Mouse (Mus musculus): ENCODE measurements around the gene Ube2l3. TPM values are rescaled to one million over a fixed set of nuclear protein-coding genes. Genes with fewer than 3 reads are reported as not detected.
"Not testable (repeated sequence)": the region's sequence is repeated elsewhere in the genome, so short reads cannot be mapped to it uniquely, and the experiment has no call there.

Gene Ube2l3
- polyA plus RNA-seq, 1 experiment from 2014 or later = 186 TPM

GRCm38 (mm10) chr16:17232794-17233701 lies 30.6 kb upstream of the Ube2l3 start, which contains the start of gene Hic2:
Gene Hic2 (plus strand): TSS chr16:17233572.
- 4% methylated on average over 59 of the region's 59 CpGs for WGBS (ENCODE audit: insufficient replicate concordance)
- ATAC-seq (ENCODE audit: insufficient read depth) = peak; percentile 86
- H3K9me3 ChIP-seq (replicated peaks) = no peaks in the 10 kb centered on the region
- peaks cover 14% of the 10 kb centered on the region for H3K27me3 ChIP-seq
- H3K4me1 ChIP-seq (replicated peaks) = peaks cover 53% of the 10 kb centered on the region
- H3K4me3 ChIP-seq (replicated peaks) = peak within 1 kb of the TSS; percentile 86
- no peaks in the 10 kb centered on the region for H3K36me3 ChIP-seq (replicated peaks)
- H3K27ac ChIP-seq (replicated peaks) = peak within 1 kb of the TSS; percentile 80
- peak within 1 kb of the TSS; percentile 80 for H3K9ac ChIP-seq
- H3K4me2 ChIP-seq = peak within 1 kb of the TSS; percentile 97

GRCm38 (mm10) chr16:17231523-17231922 lies 29.1 kb upstream of the Ube2l3 start:
- 75% methylated on average over 2 of the region's 2 CpGs for WGBS (ENCODE audit: insufficient replicate concordance)

GRCm38 (mm10) chr16:17226496-17226895 lies 24.0 kb upstream of the Ube2l3 start:
- no peaks in the 10 kb centered on the region for H3K36me3 ChIP-seq (replicated peaks)
- H3K27me3 ChIP-seq = peaks cover 4% of the 10 kb centered on the region
- H3K4me2 ChIP-seq = no peak overlapping the region
- no peaks in the 10 kb centered on the region for H3K9me3 ChIP-seq (replicated peaks)
- H3K9ac ChIP-seq = no peak overlapping the region
- H3K4me1 ChIP-seq (replicated peaks) = peaks cover 4% of the 10 kb centered on the region; the same call in 1 of the 2 replicates
- H3K4me3 ChIP-seq (replicated peaks) = no peak overlapping the region
- H3K27ac ChIP-seq (replicated peaks) = no peak overlapping the region
- no peak for ATAC-seq (ENCODE audit: insufficient read depth)

More at GRCm38 (mm10) chr16:17231523-17231922, 29.1 kb upstream of the Ube2l3 start:
- not testable (repeated sequence) for H3K9me3 ChIP-seq (replicated peaks); H3K36me3 ChIP-seq (replicated peaks); H3K4me2 ChIP-seq; H3K27ac ChIP-seq (replicated peaks); H3K4me3 ChIP-seq (replicated peaks); ATAC-seq (ENCODE audit: insufficient read depth); H3K9ac ChIP-seq
- peaks cover 39% of the 10 kb centered on the region for H3K4me1 ChIP-seq (replicated peaks)
- H3K27me3 ChIP-seq = peaks cover 17% of the 10 kb centered on the region

GRCm38 (mm10) chr16:17225584-17225983 lies 23.1 kb upstream of the Ube2l3 start:
- Histone ChIP-seq H3K4me3 (replicated peaks) (no peak overlapping the region), H3K36me3 (replicated peaks) (no peaks in the 10 kb centered on the region), H3K27me3 (peaks cover 4% of the 10 kb centered on the region), H3K9me3 (replicated peaks) (no peaks in the 10 kb centered on the region), H3K27ac (replicated peaks) (no peak overlapping the region), H3K4me2 (no peak overlapping the region), H3K9ac (no peak overlapping the region), H3K4me1 (replicated peaks) (peaks cover 8% of the 10 kb centered on the region)
- WGBS (ENCODE audit: insufficient replicate concordance) = 65% methylated on average over 5 of the region's 5 CpGs
- no peak for ATAC-seq (ENCODE audit: insufficient read depth)

GRCm38 (mm10) chr16:17222197-17222596 lies 19.7 kb upstream of the Ube2l3 start:
- Histone ChIP-seq H3K27ac (replicated peaks) (no peak overlapping the region), H3K27me3 (no peaks in the 10 kb centered on the region), H3K36me3 (replicated peaks) (no peaks in the 10 kb centered on the region), H3K4me1 (replicated peaks) (peaks cover 21% of the 10 kb centered on the region), H3K4me3 (replicated peaks) (no peak overlapping the region), H3K4me2 (no peak overlapping the region), H3K9ac (no peak overlapping the region), H3K9me3 (replicated peaks) (no peaks in the 10 kb centered on the region)
- 33% methylated on average over 25 of the region's 25 CpGs for WGBS (ENCODE audit: insufficient replicate concordance)
- peak; percentile 100 for ATAC-seq (ENCODE audit: insufficient read depth)

- 15% methylated on average over 7 of the region's 7 CpGs for WGBS (ENCODE audit: insufficient replicate concordance)
- no peak overlapping the region for H3K9ac ChIP-seq
- H3K4me2 ChIP-seq = no peak overlapping the region
- H3K27me3 ChIP-seq = no peaks in the 10 kb centered on the region
- no peak overlapping the region for H3K4me3 ChIP-seq (replicated peaks)
- H3K9me3 ChIP-seq (replicated peaks) = no peaks in the 10 kb centered on the region
- ATAC-seq (ENCODE audit: insufficient read depth) = no peak
- no peak overlapping the region for H3K27ac ChIP-seq (replicated peaks)
- H3K4me1 ChIP-seq (replicated peaks) = peaks cover 24% of the 10 kb centered on the region
- H3K36me3 ChIP-seq (replicated peaks) = no peaks in the 10 kb centered on the region
Observed at GRCm38 (mm10) chr16:17220127-17220733, 17.8 kb upstream of the Ube2l3 start.

- Histone ChIP-seq H3K9ac (no peak overlapping the region), H3K27me3 (peaks cover 5% of the 10 kb centered on the region; the same call in 1 of the 2 replicates), H3K9me3 (replicated peaks) (no peaks in the 10 kb centered on the region), H3K36me3 (replicated peaks) (no peaks in the 10 kb centered on the region), H3K4me3 (replicated peaks) (no peak overlapping the region), H3K4me1 (replicated peaks) (peaks cover 20% of the 10 kb centered on the region), H3K27ac (replicated peaks) (no peak overlapping the region), H3K4me2 (no peak overlapping the region)
- no peak for ATAC-seq (ENCODE audit: insufficient read depth)
- WGBS (ENCODE audit: insufficient replicate concordance) = 48% methylated on average over 8 of the region's 8 CpGs
Observed at GRCm38 (mm10) chr16:17216934-17217633, 14.6 kb upstream of the Ube2l3 start.

- no peak overlapping the region for H3K27ac ChIP-seq (replicated peaks)
- H3K4me3 ChIP-seq (replicated peaks) = peak overlapping the region; percentile 67
- peaks cover 65% of the 10 kb centered on the region for H3K27me3 ChIP-seq
- H3K36me3 ChIP-seq (replicated peaks) = no peaks in the 10 kb centered on the region
- H3K4me2 ChIP-seq = peak overlapping the region; percentile 99
- H3K9ac ChIP-seq = peak overlapping the region; percentile 48; the same call in 1 of the 2 replicates
- H3K4me1 ChIP-seq (replicated peaks) = peaks cover 27% of the 10 kb centered on the region
- WGBS (ENCODE audit: insufficient replicate concordance) = 11% methylated on average over 48 of the region's 48 CpGs
- ATAC-seq (ENCODE audit: insufficient read depth) = peak; percentile 72
- H3K9me3 ChIP-seq (replicated peaks) = no peaks in the 10 kb centered on the region
Observed at GRCm38 (mm10) chr16:17209981-17210838, 7.8 kb upstream of the Ube2l3 start.

GRCm38 (mm10) chr16:17209404-17209960 lies 7.0 kb upstream of the Ube2l3 start:
- Histone ChIP-seq H3K36me3 (replicated peaks) (no peaks in the 10 kb centered on the region), H3K9me3 (replicated peaks) (no peaks in the 10 kb centered on the region), H3K4me3 (replicated peaks) (peak overlapping the region; percentile 67), H3K27me3 (peaks cover 65% of the 10 kb centered on the region), H3K4me1 (replicated peaks) (peaks cover 27% of the 10 kb centered on the region), H3K27ac (replicated peaks) (no peak overlapping the region), H3K9ac (peak overlapping the region; percentile 48), H3K4me2 (peak overlapping the region; percentile 99)
- WGBS (ENCODE audit: insufficient replicate concordance) = under 1% methylated on average over 37 of the region's 37 CpGs
- ATAC-seq (ENCODE audit: insufficient read depth) = peak; percentile 43
